Mouse (Mus musculus) testis, adult 2 months (tissue): Measurements from ENCODE around the gene Col4a1. TPM values are rescaled to one million over a fixed set of nuclear protein-coding genes. Genes with fewer than 3 reads are reported as not detected.

Experiments
- H3K27ac ChIP-seq: fragments of 200-500 bp; 2 replicates; pipeline ENCODE4 v1.5.1; 2012; ENCODE audit warnings: low read depth, low read length; ENCODE audit not compliant: control insufficient read depth, insufficient read depth
- H3K27me3 ChIP-seq: fragments of 200-500 bp; 2 replicates; pipeline ENCODE4 v1.6.1; 2012; ENCODE audit warnings: mild to moderate bottlenecking, low read length, moderate library complexity; ENCODE audit not compliant: control insufficient read depth, insufficient read depth
- H3K36me3 ChIP-seq: fragments of 200-500 bp; 2 replicates; pipeline ENCODE4 v1.6.1; 2012; ENCODE audit warnings: mild to moderate bottlenecking, low read length; ENCODE audit not compliant: control insufficient read depth, insufficient read depth
- H3K4me1 ChIP-seq: fragments of 200-500 bp; 2 replicates; pipeline ENCODE4 v1.6.1; 2012; ENCODE audit warnings: low read length; ENCODE audit not compliant: control insufficient read depth, insufficient read depth
- H3K4me3 ChIP-seq: fragments of 200-500 bp; 2 replicates; pipeline ENCODE4 v1.5.1; 2012; ENCODE audit warnings: low read depth, mild to moderate bottlenecking, low read length, moderate library complexity, mixed read lengths; ENCODE audit not compliant: control insufficient read depth
- CTCF ChIP-seq: fragments of 200-500 bp; IDR thresholded peaks from 2 replicates; pipeline ENCODE4 v1.5.1; 2012; ENCODE audit warnings: low read depth, mild to moderate bottlenecking, inconsistent platforms, low read length, moderate library complexity; ENCODE audit not compliant: control insufficient read depth, insufficient read depth, insufficient replicate concordance
- POLR2A ChIP-seq: fragments of 200-500 bp; IDR thresholded peaks from 2 replicates; pipeline ENCODE4 v1.6.1; 2012; ENCODE audit warnings: low read depth, mild to moderate bottlenecking, inconsistent platforms, low read length, moderate library complexity; ENCODE audit not compliant: control insufficient read depth
- polyA plus RNA-seq: library from polyadenylated mRNA; depleted of rRNA; stranded (reverse); fragments of >200 nt; gene quantifications from 2 replicates; pipeline ENCODE4 v1.2.3, GENCODE M21; 2012; rRNA removed

The Col4a1 gene
- polyA plus RNA-seq: 17.8 and 18.8 TPM in 2 replicates

DNA sequence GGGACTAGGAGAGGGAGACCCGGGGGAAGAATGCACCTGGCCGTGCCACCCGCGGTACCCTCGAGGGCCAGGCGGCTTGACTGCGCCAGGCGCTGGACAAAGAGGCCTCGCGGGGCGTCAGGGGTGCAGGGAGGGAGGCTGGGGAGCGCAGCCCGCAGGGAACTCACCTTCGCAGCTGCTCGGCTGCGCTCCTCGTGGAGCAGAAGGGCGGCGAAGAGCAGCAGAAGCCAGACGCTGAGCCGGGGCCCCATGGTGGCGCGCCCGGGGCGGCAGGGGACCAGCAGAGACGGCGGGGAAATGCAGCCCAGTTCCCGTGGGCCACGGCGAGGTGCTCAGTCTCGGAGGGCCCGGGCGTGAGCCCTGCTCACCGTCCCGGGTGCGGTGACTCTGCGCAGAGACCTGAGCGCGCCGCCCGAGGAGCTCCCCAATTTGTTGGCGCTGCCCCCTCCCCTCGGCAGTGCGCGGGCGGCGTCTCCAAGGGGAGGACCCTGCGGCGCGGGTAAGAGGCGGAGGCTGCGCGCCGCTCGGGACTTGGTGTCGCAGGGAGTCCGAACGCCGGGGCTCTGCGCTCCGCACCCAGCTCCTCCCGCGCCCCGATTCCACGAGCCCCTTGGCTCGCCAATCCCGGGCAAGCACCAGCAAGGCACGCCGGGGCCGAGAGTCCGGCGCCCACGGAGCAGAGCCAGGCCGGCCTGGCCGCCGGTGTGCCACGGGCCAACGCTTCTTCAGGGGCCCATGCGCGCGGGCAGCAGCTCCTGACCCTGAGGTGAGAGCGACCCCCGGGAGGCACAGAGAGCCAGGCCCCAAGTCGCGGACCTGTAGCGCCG lies at the start of gene Col4a1, which contains the start of gene Col4a2:
TSS of gene Col4a1 (minus strand) at position 478 of the 827 bp plus-strand sequence.
TSS of gene Col4a2 (plus strand) at position 457 of the 827 bp plus-strand sequence.
- TF ChIP-seq CTCF: no peak
- 0 out of 2 replicates have a peak, but pooled peaks have one; percentile 32 for TF ChIP-seq POLR2A
- no peaks in the 10 kb centered on the region for H3K27me3 ChIP-seq
- H3K4me1 ChIP-seq: peaks cover 13% of the 10 kb centered on the region
- H3K27ac ChIP-seq: peak within 1 kb of the TSS; percentile 30
- peak within 1 kb of the TSS; percentile 52 for H3K4me3 ChIP-seq
- no peaks in the 10 kb centered on the region for H3K36me3 ChIP-seq

DNA sequence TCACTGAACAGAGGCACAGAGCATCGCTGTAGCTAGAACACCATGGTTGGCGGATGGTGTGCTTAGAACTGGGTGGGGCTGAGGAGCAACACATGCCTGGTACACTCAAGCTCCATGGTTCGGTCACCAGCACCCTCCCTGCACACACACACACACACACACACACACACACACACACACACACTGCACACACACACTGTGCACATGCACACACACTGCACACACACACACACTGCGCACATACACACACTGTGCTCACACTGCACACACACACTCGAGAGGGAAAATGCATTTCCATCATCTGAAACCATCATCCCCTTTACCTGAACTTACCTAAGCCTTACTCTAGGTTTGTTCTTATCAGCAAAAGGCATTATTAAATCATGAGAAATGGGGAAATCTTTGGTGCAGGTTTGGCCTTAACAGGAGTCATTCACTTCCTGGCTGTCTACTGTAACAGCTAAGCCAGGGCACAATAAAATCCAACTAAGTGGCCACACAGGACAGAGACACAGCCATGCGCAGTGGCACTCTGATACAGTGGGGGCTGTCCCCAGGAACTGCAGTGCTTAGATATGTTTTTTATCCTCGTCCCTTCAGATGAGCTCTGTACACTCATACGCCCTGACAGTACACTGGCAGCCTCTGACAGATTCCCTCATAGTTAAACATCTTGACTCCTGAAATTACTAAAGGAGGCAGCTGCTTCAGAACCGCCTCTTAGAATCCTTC lies 49.1 kb upstream of the Col4a1 start:
- Histone ChIP-seq H3K27me3 (no peaks in the 10 kb centered on the region), H3K4me1 (peaks cover 2% of the 10 kb centered on the region; the same call in 1 of the 2 replicates), H3K36me3 (no peaks in the 10 kb centered on the region), H3K27ac (no peak overlapping the region; the same call in 1 of the 2 replicates), H3K4me3 (no peak overlapping the region)
- TF ChIP-seq CTCF (no peak), POLR2A (no peak)

DNA sequence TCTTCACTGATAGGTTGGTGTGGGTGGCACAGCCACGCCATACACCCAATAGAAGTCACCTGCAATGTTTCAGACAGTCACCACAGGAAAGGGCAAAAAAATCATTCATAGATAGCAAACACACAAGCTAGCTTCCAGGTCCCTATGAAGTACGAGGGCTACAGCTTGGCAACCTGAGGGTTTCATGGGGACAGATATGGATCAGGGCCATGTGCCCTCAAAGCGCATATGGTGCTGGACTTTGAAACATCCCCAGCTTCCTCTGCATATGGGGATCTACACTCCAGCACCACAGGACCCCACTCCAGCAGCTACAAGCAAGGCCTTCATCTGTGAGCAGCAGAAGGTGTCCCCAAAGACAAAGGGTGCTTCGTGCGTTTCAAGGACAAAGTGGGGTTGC lies 47.2 kb upstream of the Col4a1 start:
- TF ChIP-seq POLR2A: no peak
- TF ChIP-seq CTCF: no peak
- no peaks in the 10 kb centered on the region for H3K36me3 ChIP-seq
- H3K27me3 ChIP-seq: no peaks in the 10 kb centered on the region
- no peak overlapping the region for H3K27ac ChIP-seq
- peaks cover 2% of the 10 kb centered on the region; the same call in 1 of the 2 replicates for H3K4me1 ChIP-seq
- H3K4me3 ChIP-seq: no peak overlapping the region

DNA sequence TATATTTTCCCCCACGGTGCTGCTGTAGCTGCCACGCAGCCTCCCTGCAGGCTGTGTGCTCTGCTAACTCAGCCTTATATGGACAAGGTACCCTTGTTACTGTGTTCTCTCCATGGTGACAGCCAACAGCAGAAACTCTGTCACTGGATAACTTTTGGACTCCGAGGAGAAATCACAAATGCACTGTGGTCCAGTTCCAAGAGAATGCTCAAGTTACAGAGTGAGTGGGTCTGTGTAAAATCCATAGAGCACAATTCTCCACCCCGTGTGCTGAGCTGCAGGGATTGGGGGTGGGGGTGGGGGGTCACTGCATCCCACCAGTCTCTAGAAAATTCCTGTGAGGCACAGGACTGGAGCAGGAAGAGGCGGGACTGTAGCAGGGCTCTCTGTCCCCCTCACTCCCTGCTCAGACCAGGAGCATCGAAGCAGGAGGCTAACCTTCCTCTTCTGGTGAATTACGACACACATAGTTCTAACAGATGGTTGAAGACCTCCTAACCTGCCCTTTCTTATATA lies 45.4 kb upstream of the Col4a1 start:
- Histone ChIP-seq H3K27me3 (no peaks in the 10 kb centered on the region), H3K4me1 (peaks cover 2% of the 10 kb centered on the region; the same call in 1 of the 2 replicates), H3K36me3 (no peaks in the 10 kb centered on the region), H3K4me3 (no peak overlapping the region), H3K27ac (no peak overlapping the region)
- TF ChIP-seq CTCF (no peak), POLR2A (no peak)

DNA sequence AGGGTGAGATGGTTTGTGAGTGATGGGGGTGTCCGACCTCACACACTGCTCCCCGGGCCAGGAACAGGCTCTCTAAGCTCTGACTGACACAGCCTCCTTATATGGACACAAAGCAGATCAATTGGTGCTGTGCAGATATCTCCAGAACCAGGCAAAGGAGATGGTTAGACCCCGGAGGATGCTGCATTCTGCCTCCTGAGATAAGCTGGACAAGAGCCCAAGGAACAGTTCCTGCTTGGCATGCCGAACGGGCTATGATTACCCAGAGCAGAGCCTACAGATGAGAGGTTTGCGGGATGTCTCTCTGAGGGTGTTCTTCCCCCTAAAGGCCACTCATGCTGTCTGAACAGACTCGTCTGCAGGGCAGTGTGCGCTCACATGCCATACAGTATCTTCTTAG lies 44.1 kb upstream of the Col4a1 start:
- no peaks in the 10 kb centered on the region; the same call in 1 of the 2 replicates for H3K4me1 ChIP-seq
- no peak overlapping the region for H3K27ac ChIP-seq
- no peak for TF ChIP-seq CTCF
- TF ChIP-seq POLR2A: no peak
- no peaks in the 10 kb centered on the region for H3K36me3 ChIP-seq
- no peaks in the 10 kb centered on the region for H3K27me3 ChIP-seq
- no peak overlapping the region for H3K4me3 ChIP-seq

DNA sequence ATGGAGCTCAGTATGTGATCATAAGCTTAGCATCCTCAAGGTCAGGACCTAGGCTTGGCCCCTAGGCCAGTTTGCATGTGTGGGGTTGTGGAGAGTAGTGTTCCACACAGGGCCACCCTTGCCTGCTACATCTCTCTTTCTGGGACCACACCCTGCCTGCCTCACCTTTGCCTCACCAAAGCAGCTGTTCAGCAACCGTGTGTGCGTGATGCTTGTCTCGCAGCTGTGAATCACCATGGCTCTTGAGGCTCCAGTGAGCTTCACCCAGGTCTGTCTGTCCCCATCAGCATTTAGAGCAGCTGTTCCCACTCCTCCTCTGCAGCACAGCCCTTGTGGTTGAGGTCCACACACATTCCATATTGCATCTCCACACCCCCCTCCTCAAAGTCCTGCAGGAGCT lies 43.3 kb upstream of the Col4a1 start:
- TF ChIP-seq POLR2A (no peak), CTCF (no peak)
- no peak overlapping the region for H3K4me3 ChIP-seq
- no peaks in the 10 kb centered on the region for H3K4me1 ChIP-seq
- no peak overlapping the region for H3K27ac ChIP-seq
- H3K36me3 ChIP-seq: no peaks in the 10 kb centered on the region
- H3K27me3 ChIP-seq: no peaks in the 10 kb centered on the region

DNA sequence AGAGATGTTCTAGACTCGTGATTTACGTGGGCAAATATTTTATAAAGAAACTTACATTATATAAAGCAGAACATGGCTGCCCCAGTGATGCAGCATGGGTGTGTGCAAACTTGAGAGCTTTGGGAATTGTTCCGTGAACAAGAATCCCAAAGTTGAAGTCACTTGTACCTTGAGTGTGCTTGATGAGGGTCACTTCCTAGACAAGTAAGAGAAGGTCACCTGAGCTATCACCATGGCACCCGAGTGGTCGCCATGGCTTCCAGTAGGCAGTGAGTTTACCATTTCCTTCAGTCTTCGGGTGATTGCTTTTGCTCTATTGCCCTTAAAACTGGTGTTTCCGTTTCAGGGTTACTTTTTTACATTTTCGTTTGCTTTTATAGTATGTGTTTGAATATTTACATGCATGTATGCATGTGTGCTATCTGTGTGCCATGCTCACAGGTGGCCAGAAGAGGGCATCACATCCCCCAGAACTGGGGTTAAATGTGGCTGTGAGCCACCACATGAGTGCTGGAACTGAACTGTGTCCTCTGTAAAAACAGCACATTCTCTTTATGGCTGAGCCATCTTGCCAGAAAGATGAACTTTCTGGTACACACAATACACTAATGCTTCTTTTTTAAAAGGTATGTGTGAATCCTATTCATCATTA lies 42.3 kb upstream of the Col4a1 start:
- Histone ChIP-seq H3K27ac (no peak overlapping the region), H3K27me3 (no peaks in the 10 kb centered on the region), H3K36me3 (no peaks in the 10 kb centered on the region), H3K4me3 (no peak overlapping the region), H3K4me1 (no peaks in the 10 kb centered on the region)
- peak; percentile 9; the same call in 1 of the 2 replicates for TF ChIP-seq CTCF
- TF ChIP-seq POLR2A: no peak
